Mouse (Mus musculus): ENCODE results near the gene Ttc9b. TPM values are rescaled to one million over a fixed set of nuclear protein-coding genes. Genes with fewer than 3 reads are reported as not detected.

Ttc9b gene
- total and polyA plus RNA-seq, 3 experiments: not detected

DNA sequence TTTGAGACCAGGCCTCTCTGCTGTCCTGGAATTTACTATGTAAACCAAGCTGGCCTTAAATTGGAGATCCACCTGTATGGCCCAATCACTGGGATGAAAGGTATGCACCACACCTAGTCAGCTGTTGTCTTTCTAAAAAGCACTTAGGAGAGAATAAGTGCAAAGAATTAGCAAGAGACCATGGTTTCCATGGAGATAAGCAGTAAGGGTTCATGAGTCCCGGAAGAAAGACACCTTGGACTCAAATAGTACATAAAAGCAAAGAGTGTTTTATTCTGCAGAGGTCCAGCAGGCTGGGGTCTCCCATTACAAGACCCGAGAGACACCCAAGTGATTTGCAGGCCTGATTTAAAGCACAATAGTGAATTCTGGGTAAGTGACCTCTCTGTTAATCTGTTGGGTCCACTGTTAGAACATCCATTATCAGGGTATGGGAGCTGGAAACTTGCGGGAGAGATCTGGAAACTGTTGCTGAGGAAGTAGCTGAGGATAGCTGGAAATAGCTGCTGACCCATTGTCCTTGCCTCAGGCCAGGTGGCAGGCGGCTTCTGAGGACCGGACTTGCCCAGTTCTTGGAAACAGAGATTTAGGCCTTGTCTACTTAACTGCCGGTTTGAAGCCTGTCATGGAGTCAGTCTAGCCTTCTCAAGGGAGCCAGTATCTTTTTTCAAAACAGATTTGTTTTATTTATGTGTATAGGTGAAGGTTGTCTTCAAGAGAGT is 6.3 kb upstream of the Ttc9b start:
- H3K4me1 ChIP-seq (ENCODE audit: insufficient read depth, low read depth, low read length): no peaks in the 10 kb centered on the region
- H3K9me3 ChIP-seq (replicated peaks): peaks cover 2% of the 10 kb centered on the region; the same call in 1 of the 2 replicates
- H3K36me3 ChIP-seq (replicated peaks): no peaks in the 10 kb centered on the region
- TF ChIP-seq TAL1 (conservative IDR thresholded peaks at IDR 0.05; ENCODE audit: low read depth, low read length): no peak
- no peak for TF ChIP-seq GATA2 (IDR thresholded peaks at IDR 0.05; ENCODE audit: borderline replicate concordance, low read depth, low read length)
- TF ChIP-seq POLR2AphosphoS5 (IDR thresholded peaks at IDR 0.05; ENCODE audit: insufficient replicate concordance, low read depth, low read length): no peak
- no peak for TF ChIP-seq CTCF (IDR thresholded peaks at IDR 0.05; ENCODE audit: low read depth, low read length)
- TF ChIP-seq GATA1 (IDR thresholded peaks at IDR 0.05; ENCODE audit: borderline replicate concordance, low read length): no peak
- H3K27me3 ChIP-seq (ENCODE audit: insufficient read depth, low read length): peaks cover 2% of the 10 kb centered on the region
- no peak for ATAC-seq (ENCODE audit: extremely low read depth, insufficient number of reproducible peaks, low FRiP score, poor library complexity, severe bottlenecking)
- H3K4me3 ChIP-seq (ENCODE audit: low read depth, low read length): no peak overlapping the region
- DNase-seq (ENCODE audit: low spot score): no peak

DNA sequence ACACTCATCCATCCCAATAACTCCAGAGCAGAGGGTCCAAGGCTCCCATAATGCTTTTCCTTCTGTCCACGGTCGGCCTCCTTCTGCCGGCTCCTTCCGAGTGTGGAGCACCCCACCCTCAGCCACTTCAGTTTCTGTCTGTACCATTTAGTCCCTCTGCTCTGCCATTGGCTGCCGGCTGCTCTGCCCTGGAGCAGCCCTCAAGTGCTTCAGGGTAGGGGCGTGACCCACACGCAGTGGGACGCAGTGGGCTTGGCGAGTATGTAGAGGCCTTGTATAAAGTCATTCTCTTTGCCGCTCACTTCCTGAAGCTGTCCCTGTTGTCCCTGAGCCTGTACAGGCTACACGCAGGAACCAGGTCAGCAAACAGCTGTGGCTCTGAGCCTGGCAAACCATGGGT is 4.0 kb upstream of the Ttc9b start:
- Histone ChIP-seq H3K36me3 (replicated peaks) (no peaks in the 10 kb centered on the region), H3K4me1 (ENCODE audit: insufficient read depth, low read depth, low read length) (no peaks in the 10 kb centered on the region), H3K9me3 (replicated peaks) (peaks cover 2% of the 10 kb centered on the region; the same call in 1 of the 2 replicates), H3K27me3 (ENCODE audit: insufficient read depth, low read length) (peaks cover 23% of the 10 kb centered on the region), H3K4me3 (ENCODE audit: low read depth, low read length) (no peak overlapping the region)
- TF ChIP-seq GATA2 (IDR thresholded peaks at IDR 0.05; ENCODE audit: borderline replicate concordance, low read depth, low read length) (no peak), GATA1 (IDR thresholded peaks at IDR 0.05; ENCODE audit: borderline replicate concordance, low read length) (no peak), POLR2AphosphoS5 (IDR thresholded peaks at IDR 0.05; ENCODE audit: insufficient replicate concordance, low read depth, low read length) (no peak), CTCF (IDR thresholded peaks at IDR 0.05; ENCODE audit: low read depth, low read length) (no peak), TAL1 (conservative IDR thresholded peaks at IDR 0.05; ENCODE audit: low read depth, low read length) (no peak)
- ATAC-seq (ENCODE audit: extremely low read depth, insufficient number of reproducible peaks, low FRiP score, poor library complexity, severe bottlenecking) (no peak), DNase-seq (ENCODE audit: low spot score) (no peak)

DNA sequence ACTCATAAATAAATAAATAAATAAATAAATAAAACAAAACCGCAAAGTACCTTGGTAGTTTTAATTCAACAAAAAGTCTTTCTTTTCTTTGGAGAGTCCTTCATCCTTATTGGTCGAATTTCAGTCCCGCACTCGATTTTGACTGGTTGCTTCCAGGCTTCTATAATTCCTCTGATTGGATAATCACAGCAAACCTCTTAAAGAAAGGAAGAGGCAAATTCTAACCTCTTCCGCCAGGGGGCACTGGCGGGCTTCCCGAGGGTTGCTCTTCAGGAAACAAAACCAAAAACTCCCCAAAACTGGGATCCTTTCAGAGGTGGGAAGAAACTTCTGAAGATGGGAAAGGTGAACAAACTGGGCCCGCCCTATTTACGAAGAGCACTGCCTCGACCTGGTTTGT is 2.8 kb upstream of the Ttc9b start:
- no peaks in the 10 kb centered on the region for H3K36me3 ChIP-seq (replicated peaks)
- H3K4me1 ChIP-seq (ENCODE audit: insufficient read depth, low read depth, low read length): no peaks in the 10 kb centered on the region
- H3K9me3 ChIP-seq (replicated peaks): peaks cover 2% of the 10 kb centered on the region; the same call in 1 of the 2 replicates
- peak; percentile 28; the same call in 1 of the 2 replicates for ATAC-seq (ENCODE audit: extremely low read depth, insufficient number of reproducible peaks, low FRiP score, poor library complexity, severe bottlenecking)
- peaks cover 29% of the 10 kb centered on the region for H3K27me3 ChIP-seq (ENCODE audit: insufficient read depth, low read length)
- TF ChIP-seq GATA1 (IDR thresholded peaks at IDR 0.05; ENCODE audit: borderline replicate concordance, low read length) (no peak), GATA2 (IDR thresholded peaks at IDR 0.05; ENCODE audit: borderline replicate concordance, low read depth, low read length) (no peak), POLR2AphosphoS5 (IDR thresholded peaks at IDR 0.05; ENCODE audit: insufficient replicate concordance, low read depth, low read length) (no peak), TAL1 (conservative IDR thresholded peaks at IDR 0.05; ENCODE audit: low read depth, low read length) (no peak), CTCF (IDR thresholded peaks at IDR 0.05; ENCODE audit: low read depth, low read length) (peak; percentile 47)
- DNase-seq (ENCODE audit: low spot score): peak; percentile 78
- no peak overlapping the region for H3K4me3 ChIP-seq (ENCODE audit: low read depth, low read length)

DNA sequence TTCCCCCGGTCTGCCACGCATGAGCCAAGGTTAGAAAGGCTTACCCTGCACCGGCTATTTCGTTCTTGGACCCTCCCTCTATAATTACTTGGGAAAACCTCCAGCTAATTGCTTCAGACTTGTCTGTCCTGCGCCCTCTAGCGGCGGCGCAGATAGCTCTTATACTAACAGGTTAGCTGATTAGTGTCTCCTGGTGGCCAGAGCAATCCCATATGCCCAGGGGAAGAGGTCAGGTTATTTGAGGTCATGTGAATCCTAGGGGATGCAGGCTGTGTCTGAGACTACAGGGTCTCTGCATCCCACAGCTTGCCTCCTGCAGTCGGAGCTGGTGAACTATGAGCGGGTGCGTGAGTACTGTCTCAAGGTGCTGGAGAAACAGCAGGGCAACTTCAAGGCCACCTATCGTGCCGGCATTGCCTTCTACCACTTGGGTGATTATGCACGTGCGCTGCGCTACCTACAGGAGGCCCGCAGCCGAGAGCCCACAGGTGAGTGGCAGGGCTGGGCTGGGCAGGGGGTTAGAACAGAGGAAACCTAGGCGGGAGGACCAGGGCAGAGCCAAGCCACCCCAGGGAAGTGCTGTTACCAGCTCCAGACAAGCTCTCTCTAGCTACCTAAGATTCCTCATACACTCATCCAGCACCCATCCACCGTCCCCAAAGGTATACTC is 1.0 kb downstream of the Ttc9b start:
- Histone ChIP-seq H3K27me3 (ENCODE audit: insufficient read depth, low read length) (peaks cover 31% of the 10 kb centered on the region), H3K4me3 (ENCODE audit: low read depth, low read length) (no peak overlapping the region), H3K36me3 (replicated peaks) (no peaks in the 10 kb centered on the region), H3K4me1 (ENCODE audit: insufficient read depth, low read depth, low read length) (peaks cover 8% of the 10 kb centered on the region), H3K9me3 (replicated peaks) (peaks cover 2% of the 10 kb centered on the region; the same call in 1 of the 2 replicates)
- DNase-seq (ENCODE audit: low spot score): peak; percentile 32
- ATAC-seq (ENCODE audit: extremely low read depth, insufficient number of reproducible peaks, low FRiP score, poor library complexity, severe bottlenecking): no peak
- no peak for TF ChIP-seq TAL1 (conservative IDR thresholded peaks at IDR 0.05; ENCODE audit: low read depth, low read length)
- peak; percentile 54; the same call in 1 of the 2 replicates for TF ChIP-seq CTCF (IDR thresholded peaks at IDR 0.05; ENCODE audit: low read depth, low read length)

DNA sequence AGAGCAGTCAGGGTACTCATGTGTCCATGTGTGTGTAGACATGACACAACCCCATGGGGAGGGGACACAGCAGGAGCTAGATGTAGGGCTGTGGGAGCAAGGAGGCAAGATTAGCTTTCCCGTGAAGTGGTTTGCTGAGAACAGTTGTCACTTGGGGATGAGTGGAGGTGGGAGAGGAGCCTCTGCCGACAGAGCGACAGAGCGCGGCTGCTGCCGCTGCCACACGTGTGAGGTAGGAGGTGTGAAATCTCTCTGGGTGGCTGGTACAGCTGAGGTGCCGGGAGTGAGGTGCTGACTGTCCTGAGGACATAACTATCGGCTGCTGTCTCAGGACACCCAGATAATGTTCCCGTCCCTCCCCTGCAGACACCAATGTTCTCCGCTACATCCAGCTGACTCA is 1.8 kb downstream of the Ttc9b start:
- H3K4me1 ChIP-seq (ENCODE audit: insufficient read depth, low read depth, low read length): peaks cover 8% of the 10 kb centered on the region
- TF ChIP-seq GATA2 (IDR thresholded peaks at IDR 0.05; ENCODE audit: borderline replicate concordance, low read depth, low read length) (no peak), TAL1 (conservative IDR thresholded peaks at IDR 0.05; ENCODE audit: low read depth, low read length) (no peak), POLR2AphosphoS5 (IDR thresholded peaks at IDR 0.05; ENCODE audit: insufficient replicate concordance, low read depth, low read length) (no peak), CTCF (IDR thresholded peaks at IDR 0.05; ENCODE audit: low read depth, low read length) (no peak), GATA1 (IDR thresholded peaks at IDR 0.05; ENCODE audit: borderline replicate concordance, low read length) (no peak)
- ATAC-seq (ENCODE audit: extremely low read depth, insufficient number of reproducible peaks, low FRiP score, poor library complexity, severe bottlenecking): no peak
- no peaks in the 10 kb centered on the region for H3K36me3 ChIP-seq (replicated peaks)
- peaks cover 31% of the 10 kb centered on the region for H3K27me3 ChIP-seq (ENCODE audit: insufficient read depth, low read length)
- peaks cover 2% of the 10 kb centered on the region; the same call in 1 of the 2 replicates for H3K9me3 ChIP-seq (replicated peaks)
- H3K4me3 ChIP-seq (ENCODE audit: low read depth, low read length): no peak overlapping the region
- DNase-seq (ENCODE audit: low spot score): no peak

DNA sequence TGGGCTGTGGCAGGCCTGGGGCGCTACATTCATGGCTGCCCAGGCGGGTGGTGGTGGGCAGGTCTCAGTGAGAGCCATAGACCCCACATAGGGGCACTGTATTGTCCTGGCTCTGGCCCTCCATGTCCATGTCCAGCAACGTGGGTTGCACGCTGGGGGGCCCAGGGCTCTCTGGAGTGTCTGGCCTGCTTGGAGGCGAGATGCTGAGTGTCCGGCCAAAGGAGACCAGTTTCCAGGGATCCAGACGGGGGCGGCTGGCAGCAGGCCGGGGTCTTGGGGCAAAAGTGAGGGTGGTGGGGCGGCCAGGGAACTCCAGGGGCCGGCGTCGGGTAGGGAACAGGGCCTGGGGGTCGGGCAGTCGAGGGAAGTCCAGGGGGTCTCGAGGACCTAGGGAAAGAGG is 2.9 kb downstream of the Ttc9b start:
- DNase-seq (ENCODE audit: low spot score): no peak
- TF ChIP-seq GATA2 (IDR thresholded peaks at IDR 0.05; ENCODE audit: borderline replicate concordance, low read depth, low read length): no peak
- no peak for TF ChIP-seq CTCF (IDR thresholded peaks at IDR 0.05; ENCODE audit: low read depth, low read length)
- TF ChIP-seq GATA1 (IDR thresholded peaks at IDR 0.05; ENCODE audit: borderline replicate concordance, low read length): no peak
- no peak for TF ChIP-seq TAL1 (conservative IDR thresholded peaks at IDR 0.05; ENCODE audit: low read depth, low read length)
- TF ChIP-seq POLR2AphosphoS5 (IDR thresholded peaks at IDR 0.05; ENCODE audit: insufficient replicate concordance, low read depth, low read length): no peak
- peaks cover 8% of the 10 kb centered on the region for H3K4me1 ChIP-seq (ENCODE audit: insufficient read depth, low read depth, low read length)
- peaks cover 31% of the 10 kb centered on the region for H3K27me3 ChIP-seq (ENCODE audit: insufficient read depth, low read length)
- no peak for ATAC-seq (ENCODE audit: extremely low read depth, insufficient number of reproducible peaks, low FRiP score, poor library complexity, severe bottlenecking)
- no peak overlapping the region for H3K4me3 ChIP-seq (ENCODE audit: low read depth, low read length)
- peaks cover 2% of the 10 kb centered on the region; the same call in 1 of the 2 replicates for H3K9me3 ChIP-seq (replicated peaks)
- no peaks in the 10 kb centered on the region for H3K36me3 ChIP-seq (replicated peaks)

Data from G1E (cell line).